ENCODE assay signal across 9 mouse cellular contexts in the genomic region with DNA sequence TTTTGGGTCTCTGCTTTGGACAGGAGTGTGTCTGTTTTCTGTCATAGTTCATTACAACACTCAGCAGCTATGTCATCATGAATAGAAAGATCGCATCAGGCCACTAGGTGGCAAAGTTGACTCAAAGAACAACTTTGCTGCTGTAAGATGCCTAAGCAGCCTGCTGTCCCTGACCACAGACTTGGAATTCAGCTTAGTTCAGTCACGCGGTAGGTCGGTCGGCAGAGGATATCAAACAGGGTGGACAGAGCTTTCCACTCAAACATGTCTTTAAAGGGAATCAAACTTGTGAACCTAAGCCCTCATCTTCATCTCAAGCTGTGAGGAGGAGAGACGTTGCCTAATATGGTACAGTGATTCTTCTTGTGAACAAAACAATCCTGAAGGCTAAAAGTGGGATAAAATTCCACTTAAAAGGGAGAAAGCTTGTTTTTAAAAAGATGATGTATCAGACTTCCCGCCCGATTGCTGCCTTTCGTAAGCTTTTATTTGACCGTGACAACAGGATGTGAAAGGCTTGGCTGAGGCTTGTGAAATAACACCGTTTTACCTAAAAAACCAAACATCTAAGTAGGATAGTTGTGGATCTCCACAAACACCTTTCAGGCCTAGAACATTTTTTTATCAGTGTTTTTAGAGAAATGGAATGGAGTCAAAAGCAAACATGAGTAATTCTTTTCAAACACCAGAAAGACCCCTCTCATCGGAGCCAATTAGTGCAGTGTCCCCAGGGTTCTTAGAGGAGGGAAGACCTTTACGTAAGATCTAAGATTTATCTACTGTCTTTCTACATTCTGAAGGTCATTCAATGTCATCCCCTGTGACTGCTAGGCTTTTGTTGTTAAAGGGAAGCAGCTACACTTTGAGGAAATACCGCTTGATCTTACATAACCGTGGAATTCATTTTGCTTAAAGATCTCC.
DNase-seq lines count a peak whose midpoint lies in the region; ATAC-seq and TF ChIP-seq lines count a peak whose summit lies in the region.
"Had no signal": no experiment of that assay in that cellular context is flagged by ENCODE, and none has a peak within 500 bp of the region (broad histone marks: within the 10 kb centered on the region; RNA-seq: fewer than 3 reads in every experiment).

No protein-coding gene starts in this region.

- H3K9ac ChIP-seq in forebrain, postnatal 0 days: no peak overlapping the region

- intact Hi-C loops in heart, postnatal 25 days (cut with DNase I): loop anchor here (1.0 to 10.0 kb wide), 3 partner anchors 462 to 1682 kb away; no protein-coding TSS in a partner anchor

- H3K27me3 ChIP-seq in forebrain, postnatal 0 days (ENCODE audit: insufficient read depth, low read length): no peaks in the 10 kb centered on the region
- H3K27me3 ChIP-seq: megakaryocyte, embryonic 14.5 days had no signal

- peak; percentile 95 for DNase-seq in MN1 (ENCODE audit: low spot score)
- DNase-seq in cerebellum, adult 11-12 months: peak; percentile 12
- DNase-seq in forebrain, postnatal 0 days: peak; percentile 84
- DNase-seq in heart, postnatal 25 days (ENCODE audit: low spot score): peak; percentile 49
- peak; percentile 79 to 84 for DNase-seq in kidney, postnatal 4 days
- peak; percentile 67 to 83 for DNase-seq in lung, adult 18-20 months
- peak; percentile 25 to 34 for DNase-seq in thymus, postnatal 36 days

- peak; percentile 92 for ATAC-seq in forebrain, postnatal 0 days
- peak; percentile 67 for ATAC-seq in neutrophil, adult 5-6 weeks (ENCODE audit: extremely low read depth, insufficient number of reproducible peaks, low FRiP score, poor library complexity, severe bottlenecking)

- no peaks in the 10 kb centered on the region for H3K9me3 ChIP-seq in forebrain, postnatal 0 days (ENCODE audit: low read length)
- H3K9me3 ChIP-seq: megakaryocyte, embryonic 14.5 days had no signal

- H3K27ac ChIP-seq in forebrain, postnatal 0 days (ENCODE audit: low read depth, low read length): no peak overlapping the region

- H3K36me3 ChIP-seq in forebrain, postnatal 0 days (ENCODE audit: insufficient read depth): no peaks in the 10 kb centered on the region

- no peak overlapping the region for H3K4me2 ChIP-seq in forebrain, postnatal 0 days (ENCODE audit: low read depth)

- no peak overlapping the region for H3K4me3 ChIP-seq in forebrain, postnatal 0 days (ENCODE audit: low read depth, low read length)
- H3K4me3 ChIP-seq: megakaryocyte, embryonic 14.5 days had no signal

- no peaks in the 10 kb centered on the region for H3K4me1 ChIP-seq in forebrain, postnatal 0 days (ENCODE audit: insufficient read depth)
- H3K4me1 ChIP-seq: megakaryocyte, embryonic 14.5 days had no signal

- peak; percentile 84 for TF ChIP-seq CTCF in forebrain, postnatal 0 days (IDR thresholded peaks at IDR 0.05; ENCODE audit: low read depth)

- WGBS in forebrain, postnatal 0 days: 46% methylated on average over 15 of the region's 15 CpGs

Comparison
In these comparisons a context has a peak if more than half of its experiments do, and no peak if none do; other contexts are left out.
1. DNase-seq: peak in every context shown above with its lines; median percentile 95 in MN1; 84 in forebrain, postnatal 0 days; 82 in kidney, postnatal 4 days; 75 in lung, adult 18-20 months; 49 in heart, postnatal 25 days; 30 in thymus, postnatal 36 days; 12 in cerebellum, adult 11-12 months.